Mouse (Mus musculus) E14TG2a.4 (cell line): Measurements from ENCODE around the gene Vwa1.
A peak's percentile ranks its signal among the peaks of the same experiment; 100 is the strongest.
"Not testable (repeated sequence)": the region's sequence is repeated elsewhere in the genome, so short reads cannot be mapped to it uniquely, and the experiment has no call there.

Experiments
- H3K27me3 ChIP-seq: 2 replicates; pipeline ENCODE4 v1.6.1; 2014; ENCODE audit warnings: low read length, control low read depth; ENCODE audit not compliant: insufficient read depth
- H3K36me3 ChIP-seq: 2 replicates; pipeline ENCODE4 v1.6.1; 2014; ENCODE audit warnings: low read length, control low read depth; ENCODE audit not compliant: insufficient read depth
- H3K4me1 ChIP-seq: replicated peaks from 2 replicates; pipeline ENCODE4 v1.6.1; 2014; ENCODE audit warnings: low read depth, low read length, control low read depth
- H3K4me3 ChIP-seq: replicated peaks from 2 replicates; pipeline ENCODE4 v1.5.1; 2014; ENCODE audit warnings: mild to moderate bottlenecking, low read length
- H3K9me3 ChIP-seq: 2 replicates; pipeline ENCODE4 v1.6.1; 2014; ENCODE audit warnings: low read length, control low read depth
- CTCF ChIP-seq: conservative IDR thresholded peaks from 2 replicates; pipeline ENCODE4 v1.5.1; 2014; ENCODE audit warnings: low read length
- NANOG ChIP-seq: IDR thresholded peaks from 2 replicates; pipeline ENCODE4 v1.6.1; 2014; ENCODE audit warnings: borderline replicate concordance, low read length, mixed read lengths
- POU5F1 ChIP-seq: IDR thresholded peaks from 2 replicates; pipeline ENCODE4 v1.6.1; 2014; ENCODE audit warnings: low read length, borderline replicate concordance

Gene Vwa1

DNA sequence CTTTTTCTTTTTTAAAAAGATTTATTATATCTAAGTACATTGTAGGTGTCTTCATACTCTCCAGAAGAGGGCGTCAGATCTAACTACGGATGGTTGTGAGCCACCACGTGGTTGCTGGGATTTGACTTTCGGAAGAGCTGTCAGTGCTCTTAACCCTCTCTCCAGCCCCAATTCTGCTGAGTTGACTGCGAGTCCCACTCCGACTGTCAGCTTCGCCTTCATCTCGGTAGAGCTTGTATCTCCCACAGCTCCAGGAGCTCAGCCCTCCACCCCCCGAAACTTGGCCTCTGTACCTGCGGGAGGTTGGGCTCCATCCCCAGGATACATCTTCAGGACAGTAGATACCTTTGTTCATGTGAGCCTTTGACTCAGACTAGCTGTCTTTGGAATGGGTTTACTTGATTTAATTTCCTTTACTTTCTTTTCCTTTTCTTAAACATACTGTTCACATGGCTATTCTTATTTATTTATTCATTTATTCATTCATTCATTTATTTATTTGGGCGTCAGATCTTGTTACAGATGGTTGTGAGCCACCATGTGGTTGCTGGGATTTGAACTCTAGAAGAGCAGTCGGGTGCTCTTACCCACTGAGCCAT, 28.3 kb upstream of the Vwa1 start, which contains the start of gene Mrpl20:
Gene Mrpl20 (plus strand): TSS at position 138 of the 599 bp plus-strand sequence.
- no peak for TF ChIP-seq NANOG
- TF ChIP-seq CTCF, result 0 out of 2 replicates have a peak, but pooled peaks have one; percentile 9
- no peak for TF ChIP-seq POU5F1
- Histone ChIP-seq H3K4me3 (peak within 1 kb of the TSS; percentile 98), H3K9me3 (no peaks in the 10 kb centered on the region), H3K27me3 (no peaks in the 10 kb centered on the region), H3K36me3 (peaks cover 37% of the 10 kb centered on the region), H3K4me1 (peaks cover 19% of the 10 kb centered on the region)

GRCm38 (mm10) chr4:155802075-155802474, 27.6 kb upstream of the Vwa1 start:
- Histone ChIP-seq H3K9me3 (no peaks in the 10 kb centered on the region), H3K4me1 (peaks cover 19% of the 10 kb centered on the region), H3K36me3 (peaks cover 29% of the 10 kb centered on the region), H3K27me3 (no peaks in the 10 kb centered on the region), H3K4me3 (no peak overlapping the region)
- TF ChIP-seq NANOG (no peak), CTCF (no peak)

GRCm38 (mm10) chr4:155793730-155794129, 19.2 kb upstream of the Vwa1 start:
- H3K4me3 ChIP-seq, result no peak overlapping the region
- H3K4me1 ChIP-seq, result peaks cover 21% of the 10 kb centered on the region
- peaks cover 35% of the 10 kb centered on the region for H3K27me3 ChIP-seq
- TF ChIP-seq POU5F1 (no peak), CTCF (no peak), NANOG (no peak)
- H3K36me3 ChIP-seq, result no peaks in the 10 kb centered on the region
- H3K9me3 ChIP-seq, result no peaks in the 10 kb centered on the region

- peak overlapping the region; percentile 77 for H3K4me3 ChIP-seq
- H3K27me3 ChIP-seq, result peaks cover 38% of the 10 kb centered on the region
- H3K36me3 ChIP-seq, result no peaks in the 10 kb centered on the region
- H3K4me1 ChIP-seq, result peaks cover 21% of the 10 kb centered on the region
- TF ChIP-seq CTCF (no peak), POU5F1 (no peak), NANOG (no peak)
- H3K9me3 ChIP-seq, result no peaks in the 10 kb centered on the region
Observed at GRCm38 (mm10) chr4:155791240-155791933, 16.9 kb upstream of the Vwa1 start.

DNA sequence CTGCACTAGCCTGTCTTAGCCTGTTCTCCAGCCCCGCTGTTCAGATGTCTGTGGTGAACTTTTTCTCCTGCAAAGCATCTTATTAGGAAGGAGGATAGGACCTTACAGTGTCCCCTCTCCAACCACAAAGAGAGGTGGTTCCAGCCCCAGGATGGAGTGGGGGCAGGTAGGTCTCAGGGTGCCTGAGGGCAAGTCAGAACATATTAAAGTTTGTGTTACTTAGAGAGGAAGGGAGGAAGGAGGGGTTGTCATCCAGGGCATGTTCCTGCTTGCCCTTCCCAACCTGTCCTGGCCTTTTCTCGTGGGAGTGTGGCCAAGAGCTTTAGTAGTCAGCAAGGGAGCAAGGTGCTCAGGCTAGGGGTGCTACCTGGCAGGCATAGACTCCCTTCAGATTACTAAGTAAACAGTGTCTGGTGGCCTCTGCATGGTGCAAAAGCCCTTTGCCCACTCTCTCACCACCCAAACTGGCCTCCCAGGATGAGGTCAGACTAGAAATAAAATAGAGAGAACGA, 16.2 kb upstream of the Vwa1 start:
- Histone ChIP-seq H3K4me1 (peaks cover 22% of the 10 kb centered on the region), H3K36me3 (no peaks in the 10 kb centered on the region), H3K9me3 (no peaks in the 10 kb centered on the region), H3K4me3 (no peak overlapping the region), H3K27me3 (peaks cover 33% of the 10 kb centered on the region)
- TF ChIP-seq NANOG, result no peak
- TF ChIP-seq POU5F1, result no peak
- TF ChIP-seq CTCF, result no peak

DNA sequence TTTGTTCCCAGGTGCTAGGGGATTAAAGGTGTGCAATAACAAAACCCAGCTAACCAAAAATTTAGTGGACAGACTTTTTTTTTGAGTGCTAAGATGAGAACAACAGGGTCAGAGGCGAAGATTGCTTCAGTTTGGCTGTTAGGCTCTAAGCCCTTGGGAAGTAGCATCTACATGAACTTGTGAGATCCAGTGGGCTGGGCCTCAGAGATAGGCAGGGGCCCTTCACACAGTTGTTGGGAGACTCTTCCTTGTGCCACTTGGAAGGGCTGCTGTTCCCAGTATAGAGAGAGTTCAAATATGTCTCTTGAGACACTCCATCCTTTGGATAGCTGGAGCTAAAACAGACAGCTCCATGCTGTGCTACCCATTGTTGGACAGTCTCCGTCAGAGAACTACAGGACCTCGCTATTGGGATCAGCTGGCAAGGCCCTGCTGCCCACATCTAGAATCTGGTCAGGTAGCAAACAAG, 15.6 kb upstream of the Vwa1 start, which contains the start of gene Ankrd65:
Gene Ankrd65 (plus strand): TSS at position 419 of the 469 bp plus-strand sequence.
- Histone ChIP-seq H3K4me3 (peak within 1 kb of the TSS; percentile 77), H3K36me3 (no peaks in the 10 kb centered on the region), H3K27me3 (peaks cover 39% of the 10 kb centered on the region), H3K9me3 (no peaks in the 10 kb centered on the region), H3K4me1 (peaks cover 28% of the 10 kb centered on the region)
- no peak for TF ChIP-seq POU5F1
- no peak for TF ChIP-seq CTCF
- no peak for TF ChIP-seq NANOG

- Histone ChIP-seq H3K4me1 (peaks cover 33% of the 10 kb centered on the region), H3K27me3 (peaks cover 40% of the 10 kb centered on the region)
- H3K36me3 ChIP-seq, H3K4me3 ChIP-seq, H3K9me3 ChIP-seq: not testable (repeated sequence)
Observed at GRCm38 (mm10) chr4:155788833-155789232, 14.3 kb upstream of the Vwa1 start.

DNA sequence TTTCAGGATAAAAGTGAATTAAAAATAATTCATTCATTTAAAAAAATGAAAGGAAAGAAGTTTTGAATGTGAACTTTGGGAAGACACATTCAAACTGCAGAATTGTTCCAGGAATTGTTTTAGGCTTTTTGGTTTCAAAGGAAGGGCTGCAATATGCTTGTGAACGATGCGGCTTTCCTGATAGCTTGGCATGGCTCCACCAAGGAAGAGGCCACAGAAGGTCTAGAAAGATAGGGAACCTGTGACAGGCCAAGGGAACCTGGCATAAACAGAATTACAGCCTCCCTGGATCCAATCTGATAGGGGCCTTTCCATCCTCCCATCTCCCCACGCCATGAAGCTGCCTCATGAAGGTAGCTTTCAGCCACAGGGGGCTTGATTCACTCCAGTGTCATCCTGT, 13.8 kb upstream of the Vwa1 start:
- no peaks in the 10 kb centered on the region for H3K36me3 ChIP-seq
- H3K4me1 ChIP-seq, result peaks cover 39% of the 10 kb centered on the region
- H3K27me3 ChIP-seq, result peaks cover 43% of the 10 kb centered on the region
- TF ChIP-seq CTCF (no peak), POU5F1 (no peak), NANOG (no peak)
- no peak overlapping the region for H3K4me3 ChIP-seq
- H3K9me3 ChIP-seq, result no peaks in the 10 kb centered on the region
